Mouse (Mus musculus) cerebellum, adult 2 months (tissue): Measurements from ENCODE around the gene Psma1.

ENCODE experiments used
- CTCF ChIP-seq: fragments of 200-500 bp; IDR thresholded peaks from 2 replicates; pipeline ENCODE4 v1.5.1; 2011; ENCODE audit warnings: low read depth, mild to moderate bottlenecking, control low read depth, low read length, moderate library complexity, borderline replicate concordance; ENCODE audit not compliant: insufficient read depth
- POLR2A ChIP-seq: fragments of 200-500 bp; IDR thresholded peaks from 2 replicates; pipeline ENCODE4 v1.6.1; 2011; ENCODE audit warnings: low read length, control low read depth, borderline replicate concordance; ENCODE audit not compliant: insufficient read depth

DNA sequence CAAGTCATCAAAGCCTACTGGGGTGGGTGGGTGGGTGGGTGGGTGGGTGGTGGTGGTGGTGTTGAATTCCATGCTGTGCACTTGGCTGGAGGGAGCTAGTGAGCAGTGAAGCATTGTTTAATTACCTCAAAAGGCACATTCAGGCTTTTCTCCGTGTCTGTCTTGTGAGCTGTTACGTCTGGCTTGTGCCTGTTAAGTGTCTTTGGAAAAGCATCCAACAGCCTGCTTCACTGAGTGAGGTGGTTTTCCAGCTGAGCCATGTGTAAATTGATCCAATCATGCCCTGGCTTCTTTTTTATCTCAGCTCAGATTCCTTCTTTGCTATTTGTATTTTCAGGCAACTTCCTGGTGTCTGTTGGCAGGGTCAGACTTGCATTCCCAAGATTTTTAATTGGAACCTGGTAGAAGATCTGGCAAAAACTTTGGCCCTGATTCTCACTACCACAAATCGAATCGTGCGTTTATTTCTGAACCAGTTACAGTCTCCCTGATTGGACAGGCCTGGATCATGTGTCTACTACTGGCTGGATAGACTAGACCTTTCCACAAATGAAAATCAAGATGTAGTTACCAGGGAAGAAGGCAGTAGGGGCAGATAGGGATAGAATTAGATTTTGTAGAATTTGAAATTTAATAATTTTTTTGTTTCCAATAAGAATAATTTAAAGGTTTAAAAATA, 45.9 kb upstream of the Psma1 start:
- no peak for TF ChIP-seq CTCF
- TF ChIP-seq POLR2A = no peak
